Mouse (Mus musculus): ENCODE measurements around the gene Gm527.

DNA sequence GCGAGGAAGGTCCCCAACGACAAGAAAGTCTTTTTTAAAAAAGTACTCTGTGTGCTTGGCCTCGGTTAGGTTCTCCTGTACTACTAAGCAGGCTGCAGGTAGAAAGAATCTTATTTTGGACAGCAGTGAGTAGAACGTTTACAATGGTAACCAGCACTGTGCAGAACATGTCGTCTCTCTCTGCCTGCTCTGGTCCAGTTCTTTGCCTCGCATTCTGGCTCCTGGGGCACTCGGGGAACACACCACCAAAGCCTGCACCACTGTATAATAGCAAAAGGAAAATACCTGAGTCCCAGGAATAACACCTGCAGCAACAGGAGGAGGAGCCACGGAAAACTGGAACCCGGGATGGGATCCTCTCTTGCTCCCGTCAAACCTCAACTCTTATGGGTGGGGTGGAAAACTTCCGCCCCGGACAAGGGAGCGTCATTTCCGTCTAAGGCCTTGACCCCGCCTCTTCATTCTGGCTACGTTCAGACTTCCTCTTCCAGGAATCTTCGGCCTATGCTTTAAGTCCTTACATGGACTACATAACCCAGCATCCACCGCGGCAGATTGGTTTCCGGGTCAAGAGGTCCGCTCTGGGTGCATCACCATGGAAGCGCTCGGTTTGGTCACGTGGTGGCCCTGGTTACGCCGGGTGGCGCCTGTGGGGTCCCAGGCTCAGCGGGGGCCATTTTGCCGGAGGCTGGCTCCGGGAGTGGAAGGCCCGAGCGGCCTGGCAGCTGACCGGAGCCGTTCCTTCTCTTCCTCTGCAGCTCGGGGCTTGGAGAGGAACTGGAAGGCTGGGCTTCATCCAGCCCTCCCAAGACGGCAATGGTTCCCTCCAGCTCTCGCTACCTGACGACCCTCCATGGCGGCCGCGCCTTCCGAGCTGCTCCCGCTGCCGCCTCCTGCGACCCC, 47.7 kb downstream of the Gm527 start, which contains the start of the genes Klhl28 and Togaram1:
- TF ChIP-seq CTCF (IDR thresholded peaks at IDR 0.05; ENCODE audit: low read depth, low read length) (no peak), POLR2A (IDR thresholded peaks at IDR 0.05; ENCODE audit: insufficient read depth, low read length) (peak; percentile 73)

Measured in ES-Bruce4 (cell line).